Mouse (Mus musculus) CD4-positive, CD25-positive, alpha-beta regulatory T cell, adult 4 months (primary cell): ENCODE results near the gene Slc9a9. TPM values are rescaled to one million over a fixed set of nuclear protein-coding genes. Genes with fewer than 3 reads are reported as not detected.
A peak's percentile ranks its signal among the peaks of the same experiment; 100 is the strongest.

Source experiments
- ATAC-seq: one replicate; pipeline ENCODE4 v1.8.0; 2017
- polyA plus RNA-seq, 2 experiments: library from polyadenylated mRNA; unstranded; fragments of 100-300 nt; shearing (Covaris generic); gene quantifications; one replicate each; pipeline ENCODE4 v1.2.1; 2017

The Slc9a9 gene
- polyA plus RNA-seq, 2 experiments from 2014 or later: 35.6 to 44.2 TPM

GRCm38 (mm10) chr9:94734320-94734719 is 64.6 kb downstream of the Slc9a9 start:
- no peak for ATAC-seq

GRCm38 (mm10) chr9:94737226-94737625 is 67.5 kb downstream of the Slc9a9 start:
- no peak for ATAC-seq

GRCm38 (mm10) chr9:94738555-94739427 is 69.1 kb downstream of the Slc9a9 start:
- peak; percentile 82 for ATAC-seq

GRCm38 (mm10) chr9:94740841-94741240 is 71.1 kb downstream of the Slc9a9 start:
- ATAC-seq: no peak

GRCm38 (mm10) chr9:94743291-94743690 is 73.6 kb downstream of the Slc9a9 start:
- ATAC-seq: no peak

GRCm38 (mm10) chr9:94748503-94748902 is 78.8 kb downstream of the Slc9a9 start:
- ATAC-seq: no peak

GRCm38 (mm10) chr9:94750187-94750586 is 80.5 kb downstream of the Slc9a9 start:
- ATAC-seq: no peak

- ATAC-seq: no peak
These were observed 81.4 kb downstream of the Slc9a9 start for GRCm38 (mm10) chr9:94750935-94751637.

- ATAC-seq: no peak
These were observed 81.9 kb downstream of the Slc9a9 start for GRCm38 (mm10) chr9:94751638-94752021.

GRCm38 (mm10) chr9:94752121-94752520 is 82.4 kb downstream of the Slc9a9 start:
- ATAC-seq: no peak

- no peak for ATAC-seq
These were observed 90.2 kb downstream of the Slc9a9 start for GRCm38 (mm10) chr9:94759904-94760303.

GRCm38 (mm10) chr9:94768114-94768513 is 98.4 kb downstream of the Slc9a9 start:
- no peak for ATAC-seq

- ATAC-seq: no peak
These were observed 98.8 kb downstream of the Slc9a9 start for GRCm38 (mm10) chr9:94768524-94768923.

GRCm38 (mm10) chr9:94773357-94773756 is 103.6 kb downstream of the Slc9a9 start:
- ATAC-seq: no peak

- no peak for ATAC-seq
These were observed 118.6 kb downstream of the Slc9a9 start for GRCm38 (mm10) chr9:94788261-94788660.

GRCm38 (mm10) chr9:94790966-94791365 is 121.3 kb downstream of the Slc9a9 start:
- no peak for ATAC-seq

- ATAC-seq: no peak
These were observed 133.4 kb downstream of the Slc9a9 start for GRCm38 (mm10) chr9:94803073-94803472.

- no peak for ATAC-seq
These were observed 135.8 kb downstream of the Slc9a9 start for GRCm38 (mm10) chr9:94805506-94805905.

GRCm38 (mm10) chr9:94815518-94815917 is 145.8 kb downstream of the Slc9a9 start:
- no peak for ATAC-seq

- ATAC-seq: no peak
These were observed 151.6 kb downstream of the Slc9a9 start for GRCm38 (mm10) chr9:94821268-94821667.

GRCm38 (mm10) chr9:94833836-94834235 is 164.1 kb downstream of the Slc9a9 start:
- ATAC-seq: no peak

GRCm38 (mm10) chr9:94837384-94837783 is 167.7 kb downstream of the Slc9a9 start:
- ATAC-seq: no peak

- no peak for ATAC-seq
These were observed 168.8 kb downstream of the Slc9a9 start for GRCm38 (mm10) chr9:94838479-94839031.

- ATAC-seq: no peak
These were observed 169.5 kb downstream of the Slc9a9 start for GRCm38 (mm10) chr9:94839204-94839603.
